ENCODE assay signal across 11 mouse cellular contexts in the genomic region with DNA sequence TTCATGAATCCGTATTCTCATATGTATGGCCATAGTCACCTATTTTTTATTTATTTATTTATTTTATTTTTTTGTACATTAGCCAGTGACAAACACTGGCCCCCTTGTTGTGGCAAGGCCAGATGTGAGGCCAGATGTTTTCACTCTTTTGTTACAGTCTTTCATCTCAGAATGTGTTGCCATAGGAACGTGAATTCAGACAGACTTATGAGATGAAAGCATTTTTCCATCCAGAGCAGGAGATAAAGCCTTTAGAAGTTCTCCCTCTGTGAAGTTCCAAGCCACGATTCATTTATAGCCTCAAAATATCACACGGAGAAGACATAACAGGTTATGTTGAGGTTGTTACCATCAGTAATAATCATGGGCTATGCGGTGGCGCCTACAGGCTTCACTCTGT.
"Had no signal": no experiment of that assay in that cellular context is flagged by ENCODE, and none has a peak within 500 bp of the region (broad histone marks: within the 10 kb centered on the region; RNA-seq: fewer than 3 reads in every experiment).

No protein-coding gene starts in this region.

- DNase-seq: kidney, adult 8-10 months; kidney, postnatal 25 days; layer of hippocampus, adult 9-11 months; layer of hippocampus, postnatal 36 days; lung, adult 2 months; thymus, adult 18-20 months; thymus, postnatal 14 days had no signal

- H3K36me3 ChIP-seq: limb, embryonic 13.5 days; liver, embryonic 15.5 days; neural tube, embryonic 12.5 days had no signal

- H3K9me3 ChIP-seq: limb, embryonic 13.5 days; liver, embryonic 15.5 days; neural tube, embryonic 12.5 days had no signal

- ATAC-seq: intestine, postnatal 0 days had no signal

- H3K4me1 ChIP-seq: liver, embryonic 15.5 days; neural tube, embryonic 12.5 days had no signal

- H3K27me3 ChIP-seq: limb, embryonic 13.5 days; liver, embryonic 15.5 days; neural tube, embryonic 12.5 days had no signal

- H3K9ac ChIP-seq: limb, embryonic 13.5 days; liver, embryonic 15.5 days; neural tube, embryonic 12.5 days had no signal

- H3K4me3 ChIP-seq: limb, embryonic 13.5 days; liver, embryonic 15.5 days; neural tube, embryonic 12.5 days had no signal

- H3K4me2 ChIP-seq: limb, embryonic 13.5 days; liver, embryonic 15.5 days; neural tube, embryonic 12.5 days had no signal

- H3K27ac ChIP-seq: limb, embryonic 13.5 days; liver, embryonic 15.5 days; neural tube, embryonic 12.5 days had no signal
